Mouse (Mus musculus): Measurements from ENCODE around the gene Gars.

The Gars gene

DNA sequence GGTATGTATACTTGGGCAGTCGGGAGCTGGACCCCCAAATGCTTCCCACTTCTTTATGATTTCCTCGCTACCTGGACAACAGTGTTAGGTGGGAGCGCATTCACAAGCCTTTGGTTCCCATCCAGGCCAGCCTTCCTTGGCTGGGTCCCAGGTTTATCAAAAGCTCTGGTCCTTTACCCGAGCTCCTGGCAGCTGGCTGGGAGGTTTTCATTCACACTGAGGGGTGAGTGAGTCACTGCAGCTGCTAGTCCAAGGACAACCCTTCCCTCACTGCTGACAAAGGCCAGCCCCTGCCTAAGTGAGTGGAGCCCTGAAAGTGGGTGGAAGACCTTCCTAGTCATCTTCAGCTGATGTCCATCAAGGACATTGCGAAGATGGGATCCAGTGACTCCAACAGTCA, 60.2 kb downstream of the Gars start:
- no peak for DNase-seq (ENCODE audit: low read depth)

DNA sequence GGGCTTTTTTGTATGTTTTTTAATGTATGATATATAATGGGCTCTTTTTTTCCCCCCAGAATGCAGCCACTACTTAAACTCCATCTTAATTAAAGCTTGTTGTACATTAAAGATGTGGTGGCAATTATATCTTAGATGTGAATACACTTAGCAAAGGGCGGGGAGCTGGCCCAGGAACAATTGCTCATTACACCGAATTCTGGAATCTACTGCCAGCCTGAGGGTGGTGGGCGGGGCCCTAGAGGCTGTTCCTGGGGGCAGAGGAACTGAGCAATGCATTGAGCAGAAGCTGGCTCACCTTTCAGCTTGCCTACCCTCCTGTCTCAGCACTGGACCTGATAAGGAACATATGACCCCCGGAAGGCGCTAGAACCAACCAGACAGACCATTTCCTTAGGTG, 60.8 kb downstream of the Gars start:
- no peak for DNase-seq (ENCODE audit: low read depth)

DNA sequence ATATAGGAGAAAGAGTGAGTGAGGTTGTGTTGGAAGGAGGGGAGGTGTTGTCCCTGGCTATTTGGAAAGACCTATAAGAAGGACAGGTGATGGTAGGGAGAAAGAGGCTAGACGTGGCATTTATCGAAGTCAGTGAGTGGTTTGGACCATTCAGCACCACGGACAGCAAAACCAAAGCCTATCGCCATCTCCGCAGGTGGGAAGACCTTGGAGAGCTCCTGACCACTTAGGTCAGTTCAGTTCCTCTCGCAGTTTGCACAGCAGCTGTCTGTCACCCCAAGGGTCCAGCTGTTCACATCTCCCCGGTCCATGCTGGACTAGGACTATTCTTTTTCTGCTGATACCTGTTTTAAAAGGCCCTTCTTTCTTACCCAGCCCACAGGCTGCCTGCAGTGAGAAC, 70.6 kb downstream of the Gars start:
- DNase-seq (ENCODE audit: low read depth) = peak; percentile 39

DNA sequence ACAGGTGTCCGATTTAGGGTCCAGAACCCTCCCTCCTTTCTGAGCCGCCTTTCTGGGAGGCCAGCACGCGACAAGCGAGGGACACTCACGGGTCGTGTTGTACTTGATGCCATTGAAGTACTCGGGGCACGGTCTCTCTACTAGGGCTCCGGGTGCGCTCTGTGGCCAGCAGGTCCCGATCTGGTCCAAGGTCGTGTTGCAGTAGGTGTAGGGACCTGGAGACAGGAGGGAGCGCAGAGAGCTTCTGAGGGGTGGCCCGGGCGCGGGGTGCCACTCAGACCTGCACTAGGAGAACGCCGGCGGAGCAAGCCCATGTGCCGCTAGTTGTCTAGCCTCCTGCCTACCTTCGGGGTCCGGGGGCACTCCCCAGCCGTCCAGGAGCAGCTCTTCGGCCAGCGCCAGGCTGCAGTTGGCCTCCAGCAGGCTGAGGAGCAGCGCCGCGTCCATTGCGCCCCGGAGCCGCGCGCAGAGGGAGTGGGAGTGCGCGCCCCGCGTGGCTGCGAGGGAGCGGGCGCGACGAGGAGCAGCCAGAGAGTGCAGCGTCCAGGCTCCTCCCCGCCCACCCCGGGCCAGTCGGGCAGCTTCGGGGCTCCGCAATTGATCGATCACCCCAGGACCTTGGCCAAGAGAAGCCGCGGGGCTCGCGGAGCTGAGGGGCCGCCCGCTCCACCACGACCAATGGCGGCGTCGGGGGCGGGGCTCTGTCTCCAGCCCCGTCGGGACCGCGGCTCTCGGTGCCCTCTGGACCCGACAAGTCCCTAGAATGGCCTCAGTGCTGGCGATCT, 79.7 kb downstream of the Gars start:
- no peak for DNase-seq (ENCODE audit: low read depth)

DNA sequence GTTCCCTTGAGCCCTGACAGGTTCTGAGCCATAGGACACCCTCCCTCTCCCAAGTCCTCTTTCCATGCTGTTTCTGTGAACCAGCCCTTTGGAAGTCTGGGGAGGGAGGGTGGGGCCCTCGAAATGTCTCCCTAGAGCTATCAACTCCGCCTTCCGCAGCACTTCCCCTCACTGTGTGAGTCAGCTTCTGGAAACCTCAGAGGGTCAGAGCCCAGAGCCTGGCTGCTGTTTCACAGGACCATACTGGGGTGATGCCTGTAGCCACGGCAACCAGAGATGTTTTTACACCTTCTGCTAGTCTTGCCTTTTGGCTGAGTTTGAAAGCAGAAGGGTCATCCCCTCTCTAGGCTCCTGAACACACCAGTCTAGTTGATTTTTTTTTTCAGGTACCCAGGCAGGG, 85.2 kb downstream of the Gars start:
- no peak for DNase-seq (ENCODE audit: low read depth)

DNA sequence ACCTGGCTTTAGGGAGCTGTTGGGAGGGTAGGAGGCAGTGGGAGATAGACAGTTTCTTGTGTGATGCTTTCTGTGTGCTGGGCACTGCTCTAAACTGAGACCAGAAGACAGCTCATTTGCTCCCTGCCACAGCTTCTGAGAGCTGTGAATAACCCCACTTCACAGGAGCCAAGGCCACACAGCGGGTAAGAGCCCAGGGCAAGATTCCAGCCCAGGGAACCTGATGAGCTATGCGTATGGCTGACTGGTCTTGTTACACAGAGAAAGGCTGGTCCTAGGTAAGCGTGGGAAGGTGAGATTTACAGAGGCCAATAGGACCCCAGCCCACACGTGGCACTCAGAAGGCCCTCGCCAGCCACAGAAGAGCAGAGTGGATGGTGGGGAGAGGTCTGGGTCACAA, 88.8 kb downstream of the Gars start:
- no peak for DNase-seq (ENCODE audit: low read depth)

DNA sequence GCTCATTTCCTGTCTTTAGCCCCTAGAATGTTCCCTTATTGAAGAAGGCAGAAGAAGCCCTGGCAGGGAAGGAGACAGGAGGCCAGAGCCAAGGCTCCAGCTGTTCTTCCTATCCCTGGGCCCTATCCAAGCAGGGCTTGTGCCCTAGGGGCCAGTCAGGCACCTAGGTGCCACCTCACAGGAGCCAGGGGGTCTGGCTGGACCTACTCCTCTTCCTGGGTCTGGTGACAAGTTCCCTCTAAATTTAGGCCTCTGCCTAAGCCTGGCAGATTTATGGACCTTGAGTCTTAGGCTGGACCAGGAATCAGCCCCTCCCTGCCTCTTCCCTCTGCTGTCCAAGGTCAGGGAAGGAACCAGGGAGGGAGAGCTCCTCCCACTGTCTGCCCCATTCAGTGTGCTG, 90.6 kb downstream of the Gars start:
- no peak for DNase-seq (ENCODE audit: low read depth)

All from c-Kit-positive CD71-positive TER-119-negative erythroid progenitor cells, embryonic 14.5 days (primary cell).